In the genomic region with DNA sequence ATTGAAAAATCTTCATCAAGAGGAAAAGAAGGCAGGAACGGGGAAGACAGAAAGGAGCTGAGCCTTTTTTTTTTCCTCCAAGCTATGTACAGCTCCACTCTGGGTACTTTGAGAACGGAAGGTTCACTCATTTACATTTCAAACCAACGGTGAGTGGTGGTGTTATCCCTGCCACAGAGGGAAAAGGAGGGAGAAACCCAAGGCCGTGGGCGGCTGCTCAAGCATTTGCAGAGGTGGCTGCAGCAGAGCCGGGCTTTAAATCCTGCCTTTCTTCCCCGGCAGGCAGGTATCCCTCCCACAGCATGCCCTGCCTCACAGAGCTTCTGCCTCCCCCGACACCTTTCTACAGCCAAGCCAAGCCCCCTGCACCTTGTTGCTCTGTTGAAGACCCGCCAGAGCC, we compare ENCODE assay signal across 23 mouse cellular contexts.
DNase-seq lines count a peak whose midpoint lies in the region; TF ChIP-seq lines count a peak whose summit lies in the region.
"Had no signal": no experiment of that assay in that cellular context is flagged by ENCODE, and none has a peak within 500 bp of the region (broad histone marks: within the 10 kb centered on the region; RNA-seq: fewer than 3 reads in every experiment).

No protein-coding gene starts in this region.

- intact Hi-C loops in left cerebral cortex, postnatal 4 days (cut with DNase I), result no loop called here

- peaks cover 0 to 9% of the 10 kb centered on the region in 2 experiments; a peak in 1 of 4 replicates for H3K4me1 ChIP-seq in ES-E14 (ENCODE audit: control insufficient read depth in 2 of 2, insufficient read depth in 2 of 2, low read length in 2 of 2, poor library complexity in 1 of 2)
- H3K4me1 ChIP-seq: liver, embryonic 15.5 days had no signal

- in situ Hi-C loops in ES-E14 (cut with MboI; ENCODE audit: low sequenced_read_pairs in 2 of 2, unreplicated experiment in 2 of 2), result no loop called here

- no peak overlapping the region for H3K4me3 ChIP-seq in ES-E14 (ENCODE audit: insufficient read depth in 1 of 2, low read depth in 1 of 2, low read length in 2 of 2, poor library complexity in 1 of 2, severe bottlenecking in 1 of 2)
- H3K4me3 ChIP-seq: forebrain, embryonic 12.5 days; heart, embryonic 10.5 days; hindbrain, embryonic 12.5 days; limb, embryonic 15.5 days; liver, embryonic 15.5 days; midbrain, embryonic 12.5 days; neural tube, embryonic 12.5 days had no signal

- DNase-seq in left cerebral cortex, adult 11 months (ENCODE audit: low spot score), result peak; percentile 42
- no peak for DNase-seq in left cerebral cortex, postnatal 4 days
- peak; percentile 26 for DNase-seq in ES-E14 (ENCODE audit: low read depth, low spot score)
- peak; percentile 61 to 71 for DNase-seq in frontal cortex, postnatal 36 days (ENCODE audit: low spot score in 2 of 2)
- DNase-seq in right cerebral cortex, postnatal 14 days, result peak; percentile 50
- no peak for DNase-seq in kidney, adult 18-20 months
- no peak for DNase-seq in urinary bladder, postnatal 10 days (ENCODE audit: low spot score)
- DNase-seq in embryo, embryonic 11 days, result no peak
- DNase-seq: adrenal gland, postnatal 14 days; B cell, adult 2 months; cerebellum, adult 2 months; cerebellum, postnatal 36 days; heart, postnatal 10 days; kidney, adult 8-10 months; kidney, postnatal 36 days; thymus, postnatal 14 days had no signal

- H3K36me3 ChIP-seq in ES-E14 (ENCODE audit: control insufficient read depth, insufficient read depth, low read length, poor library complexity, severe bottlenecking), result no peaks in the 10 kb centered on the region
- H3K36me3 ChIP-seq: forebrain, embryonic 12.5 days; heart, embryonic 10.5 days; hindbrain, embryonic 12.5 days; limb, embryonic 15.5 days; liver, embryonic 15.5 days; midbrain, embryonic 12.5 days; neural tube, embryonic 12.5 days had no signal

- no peak overlapping the region for H3K27ac ChIP-seq in ES-E14 (ENCODE audit: insufficient read depth, low read depth, low read length, poor library complexity, severe bottlenecking)
- H3K27ac ChIP-seq: forebrain, embryonic 12.5 days; heart, embryonic 10.5 days; hindbrain, embryonic 12.5 days; limb, embryonic 15.5 days; liver, embryonic 15.5 days; midbrain, embryonic 12.5 days; neural tube, embryonic 12.5 days had no signal

- H3K9ac ChIP-seq in ES-E14 (ENCODE audit: insufficient read depth, low read depth, low read length, poor library complexity, severe bottlenecking), result no peak overlapping the region
- H3K9ac ChIP-seq: forebrain, embryonic 12.5 days; hindbrain, embryonic 12.5 days; limb, embryonic 15.5 days; liver, embryonic 15.5 days; midbrain, embryonic 12.5 days; neural tube, embryonic 12.5 days had no signal

- H3K9me3 ChIP-seq in ES-E14 (ENCODE audit: control insufficient read depth, insufficient read depth, low read depth, low read length), result no peaks in the 10 kb centered on the region
- H3K9me3 ChIP-seq: forebrain, embryonic 12.5 days; heart, embryonic 10.5 days; hindbrain, embryonic 12.5 days; limb, embryonic 15.5 days; liver, embryonic 15.5 days; midbrain, embryonic 12.5 days; neural tube, embryonic 12.5 days had no signal

TF ChIP-seq in ES-E14, 5 proteins besides CTCF, POLR2A, EP300 and RAD21:
- TF ChIP-seq ZNF384 (IDR thresholded peaks at IDR 0.05; ENCODE audit: low read depth, low read length) (no peak), CHD2 (IDR thresholded peaks at IDR 0.05; ENCODE audit: low read depth, low read length) (no peak), MAFK (IDR thresholded peaks at IDR 0.05; ENCODE audit: insufficient read depth, low read depth, low read length) (no peak), HCFC1 (IDR thresholded peaks at IDR 0.05; ENCODE audit: borderline replicate concordance, insufficient read depth, low read length) (no peak), ZC3H11A (IDR thresholded peaks at IDR 0.05; ENCODE audit: borderline replicate concordance, low read depth, low read length) (no peak)

Comparison
In these comparisons a context has a peak if more than half of its experiments do, and no peak if none do; other contexts are left out.
1. DNase-seq: peak in left cerebral cortex, adult 11 months (single experiment), ES-E14 (single experiment), frontal cortex, postnatal 36 days (2 of 2) and right cerebral cortex, postnatal 14 days (single experiment); none in left cerebral cortex, postnatal 4 days (single experiment), kidney, adult 18-20 months (single experiment), urinary bladder, postnatal 10 days (single experiment) and embryo, embryonic 11 days (single experiment).